Mouse (Mus musculus) heart, postnatal 0 days (tissue): ENCODE results near the gene Gm16440. TPM values are rescaled to one million over a fixed set of nuclear protein-coding genes. Genes with fewer than 3 reads are reported as not detected.
"Not testable (repeated sequence)": the region's sequence is repeated elsewhere in the genome, so short reads cannot be mapped to it uniquely, and the experiment has no call there.

Experiments used
- ATAC-seq: fragments of 200-750 bp; cut with Nextera tagmentation; 2 replicates; pipeline ENCODE4 v1.8.0; 2017; ENCODE audit warnings: low read depth, moderate number of reproducible peaks, moderate library complexity; ENCODE audit not compliant: insufficient read depth
- DNase-seq: peaks from one replicate; pipeline ENCODE4 v3.0.0-alpha.2; 2016; ENCODE audit warnings: low spot score
- H3K27ac ChIP-seq: fragments of 300-500 bp; sonication (generic); 2 replicates; pipeline ENCODE4 v1.5.1; 2014; ENCODE audit warnings: low read depth, mild to moderate bottlenecking
- H3K27me3 ChIP-seq: fragments of 300-500 bp; sonication (generic); 2 replicates; pipeline ENCODE4 v1.6.1; 2014; ENCODE audit warnings: low read length, mixed read lengths; ENCODE audit not compliant: control insufficient read depth, insufficient read depth
- H3K36me3 ChIP-seq: fragments of 300-500 bp; sonication (generic); replicated peaks from 2 replicates; pipeline ENCODE4 v1.6.1; 2014; ENCODE audit warnings: low read length, mixed read lengths; ENCODE audit not compliant: control insufficient read depth, insufficient read depth
- H3K4me1 ChIP-seq: fragments of 300-500 bp; sonication (generic); 2 replicates; pipeline ENCODE4 v1.6.1; 2014; ENCODE audit warnings: antibody characterized with exemption; ENCODE audit not compliant: control insufficient read depth, insufficient read depth
- H3K4me2 ChIP-seq: fragments of 300-500 bp; sonication (generic); 2 replicates; pipeline ENCODE4 v1.6.1; 2014; ENCODE audit warnings: low read depth, mild to moderate bottlenecking, low read length, moderate library complexity
- H3K4me3 ChIP-seq: fragments of 300-500 bp; sonication (generic); 2 replicates; pipeline ENCODE4 v1.5.1; 2014; ENCODE audit warnings: low read depth, low read length
- H3K9ac ChIP-seq: fragments of 300-500 bp; sonication (generic); replicated peaks from 2 replicates; pipeline ENCODE4 v1.6.1; 2014; ENCODE audit warnings: low read depth, low read length, mixed read lengths
- H3K9me3 ChIP-seq: fragments of 300-500 bp; sonication (generic); replicated peaks from 2 replicates; pipeline ENCODE4 v1.6.1; 2016; ENCODE audit warnings: low read length; ENCODE audit not compliant: control insufficient read depth
- WGBS: fragments of 180-500 bp; shearing (Covaris S2); extraction: QIAGEN DNeasy Blood & Tissue Kit; methylation state at CpG from one replicate; pipeline ENCODE4 v1.1.7; 2014; 5-methylcytosine and 5-hydroxymethylcytosine counted together
- polyA plus RNA-seq: library from polyadenylated mRNA; unstranded; fragments of >200 nt; fragmentation: Nextera tagmentation; extraction: Ambion mirVana; gene quantifications from 2 replicates; pipeline ENCODE4 v1.2.1, GENCODE M21; 2015
- total RNA-seq: library from RNA; depleted of rRNA; stranded (reverse); fragments of >200 nt; gene quantifications from 2 replicates; pipeline ENCODE4 v1.2.3, GENCODE M21; 2014; ENCODE audit warnings: low replicate concordance; rRNA removed

Gm16440 gene
- total RNA-seq (not detected in 2 replicates), polyA plus RNA-seq (not detected in 2 replicates)

DNA sequence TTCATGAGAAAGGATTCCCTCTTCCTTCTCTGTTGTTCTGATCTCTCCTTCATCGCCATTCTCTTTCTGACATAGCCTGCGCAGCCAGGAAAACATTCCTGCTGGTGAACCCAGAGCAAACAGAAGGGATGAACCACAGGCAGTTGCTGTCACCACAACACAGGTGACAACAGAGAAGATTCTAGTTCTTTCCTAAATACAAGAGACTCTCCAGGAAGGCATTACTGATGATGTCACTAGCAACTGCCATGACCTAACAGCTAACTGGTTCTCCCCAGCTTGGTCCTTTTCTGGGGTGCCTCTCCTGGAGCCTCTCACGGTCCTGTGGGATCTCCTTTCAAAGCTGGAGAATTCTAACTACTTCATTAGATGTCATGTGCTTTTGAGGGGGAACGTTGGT lies at the start of gene Gm16440:
Gm16440 (minus strand) TSS at position 101 of the 400 bp plus-strand sequence.
- 72% methylated on average over 2 of the region's 4 CpGs for WGBS
- H3K9ac ChIP-seq, H3K4me2 ChIP-seq, H3K36me3 ChIP-seq, H3K9me3 ChIP-seq, H3K4me3 ChIP-seq, DNase-seq, H3K4me1 ChIP-seq, H3K27me3 ChIP-seq, H3K27ac ChIP-seq, ATAC-seq: not testable (repeated sequence)

DNA sequence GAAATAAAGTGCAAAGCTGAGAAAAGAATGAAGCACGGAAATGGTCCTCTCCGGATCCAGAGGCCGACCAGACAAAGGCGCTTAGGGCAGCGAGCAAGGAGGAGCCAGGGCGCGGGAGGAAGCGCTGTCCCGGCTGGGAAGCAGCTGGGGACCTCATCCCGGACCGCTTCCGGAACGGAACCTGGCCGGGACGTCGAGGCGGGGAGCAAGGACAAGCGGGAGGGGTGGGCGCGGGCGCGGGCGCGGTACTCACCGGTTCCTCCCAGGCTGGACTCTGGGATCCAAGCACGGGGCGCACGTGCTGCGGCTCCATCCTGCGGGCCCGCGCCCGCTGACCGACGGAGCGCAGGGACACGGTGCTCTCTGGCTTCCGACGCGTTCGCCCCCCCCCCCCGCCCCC lies 36.6 kb upstream of the Gm16440 start:
- not testable (repeated sequence) for H3K9ac ChIP-seq, ATAC-seq, H3K27ac ChIP-seq, H3K27me3 ChIP-seq, H3K4me1 ChIP-seq, H3K9me3 ChIP-seq, H3K4me2 ChIP-seq, DNase-seq, H3K36me3 ChIP-seq, H3K4me3 ChIP-seq
- 2% methylated on average over 9 of the region's 42 CpGs for WGBS

DNA sequence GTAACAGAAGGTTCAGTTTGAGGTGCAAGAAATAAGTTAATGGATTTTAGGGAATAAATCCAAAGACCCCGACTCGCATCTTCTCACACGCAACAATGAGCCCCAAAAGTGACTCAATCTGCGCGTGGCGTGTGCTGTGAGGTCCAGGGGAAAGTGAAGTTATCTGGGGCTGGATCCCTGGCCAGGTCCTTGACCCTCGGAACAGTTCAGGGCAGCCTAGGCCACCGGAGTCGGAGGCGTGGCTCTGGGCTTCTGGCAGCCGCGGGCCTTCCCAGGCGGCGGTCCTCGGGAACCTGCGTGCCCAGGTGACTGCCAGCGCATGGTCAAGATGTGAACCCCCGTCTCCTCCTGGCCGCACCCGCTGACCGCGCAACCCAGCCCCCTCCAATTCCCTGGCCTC lies 36.2 kb upstream of the Gm16440 start:
- not testable (repeated sequence) for H3K4me1 ChIP-seq, H3K27ac ChIP-seq, H3K4me3 ChIP-seq, H3K27me3 ChIP-seq, H3K36me3 ChIP-seq, H3K9ac ChIP-seq, H3K4me2 ChIP-seq, DNase-seq, ATAC-seq, H3K9me3 ChIP-seq
- WGBS = 19% methylated on average over 22 of the region's 22 CpGs

DNA sequence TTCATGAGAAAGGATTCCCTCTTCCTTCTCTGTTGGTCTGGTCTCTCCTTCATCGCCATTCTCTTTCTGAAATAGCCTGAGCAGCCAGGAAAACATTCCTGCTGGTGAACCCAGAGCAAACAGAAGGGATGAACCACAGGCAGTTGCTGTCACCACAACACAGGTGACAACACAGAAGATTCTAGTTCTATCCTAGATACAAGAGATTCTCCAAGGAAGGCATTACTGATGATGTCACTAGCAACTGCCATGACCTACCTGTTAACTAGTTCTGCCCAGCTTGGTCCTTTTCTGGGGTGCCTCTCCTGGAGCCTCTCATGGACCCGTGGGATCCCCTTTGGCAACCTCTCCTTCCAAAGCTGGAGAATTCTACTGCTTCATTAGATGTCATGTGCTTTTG lies 22.3 kb upstream of the Gm16440 start, which contains the start of gene Gm3591:
Gm3591 (minus strand) TSS at position 101 of the 400 bp plus-strand sequence.
- H3K27ac ChIP-seq, H3K4me1 ChIP-seq, DNase-seq, H3K9ac ChIP-seq, H3K27me3 ChIP-seq, H3K9me3 ChIP-seq, H3K4me3 ChIP-seq, H3K4me2 ChIP-seq, ATAC-seq, H3K36me3 ChIP-seq: not testable (repeated sequence)
- no CpG with 5 or more reads among the region's 2 CpGs for WGBS

DNA sequence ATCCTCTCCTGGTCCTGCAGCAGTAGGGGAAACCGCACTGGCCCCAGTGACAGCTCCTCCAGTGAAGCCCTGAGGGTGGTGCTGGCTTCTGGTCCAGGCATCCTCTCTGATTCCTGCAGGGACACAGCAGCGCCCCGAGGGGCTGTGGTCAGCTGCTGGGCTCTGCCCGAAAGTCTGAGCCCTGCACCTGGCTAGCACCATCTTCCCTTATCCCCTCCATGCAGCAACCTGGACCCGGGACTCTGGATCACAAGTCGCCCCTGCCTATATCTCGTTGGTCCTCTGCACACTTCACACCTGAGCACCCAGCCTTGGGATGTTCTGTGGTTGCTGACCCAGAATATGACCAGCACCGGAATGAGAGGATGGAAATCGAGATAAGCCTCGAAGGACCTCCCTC lies 46.5 kb downstream of the Gm16440 start, which contains the start of gene Gm3618:
Gm3618 (minus strand) TSS at position 101 of the 400 bp plus-strand sequence.
- H3K9ac ChIP-seq, H3K9me3 ChIP-seq, H3K4me2 ChIP-seq, H3K27ac ChIP-seq, DNase-seq, H3K4me3 ChIP-seq, H3K27me3 ChIP-seq, ATAC-seq, H3K36me3 ChIP-seq, H3K4me1 ChIP-seq: not testable (repeated sequence)
- no CpG with 5 or more reads among the region's 10 CpGs for WGBS

Other genes starting within 250 kb of the Gm16440 start
- gene Gm21560, start 171.0 kb downstream of the Gm16440 start, total RNA-seq = 0.27 TPM in 1 of 2 replicates, not detected in the other
- not detected in 2 replicates for gene Gm21560, start 171.0 kb downstream of the Gm16440 start, polyA plus RNA-seq
- gene Gm3411, start 103.1 kb downstream of the Gm16440 start, total RNA-seq = 2.4 TPM in 1 of 2 replicates, not detected in the other
- 1.0 and 1.1 TPM in 2 replicates for gene Gm3411, start 103.1 kb downstream of the Gm16440 start, polyA plus RNA-seq
- gene Gm21103, start 85.5 kb downstream of the Gm16440 start, total RNA-seq = not detected in 2 replicates
- gene Gm21103, start 85.5 kb downstream of the Gm16440 start, polyA plus RNA-seq = 0.15 TPM in 1 of 2 replicates, not detected in the other
- gene Gm3618, start 46.6 kb downstream of the Gm16440 start, total RNA-seq = not detected in 2 replicates
- not detected in 2 replicates for gene Gm3618, start 46.6 kb downstream of the Gm16440 start, polyA plus RNA-seq
- 0.73 TPM in 1 of 2 replicates, not detected in the other for gene Gm3591, start 22.2 kb upstream of the Gm16440 start, total RNA-seq
- gene Gm3591, start 22.2 kb upstream of the Gm16440 start, polyA plus RNA-seq = 0.65 and 1.1 TPM in 2 replicates
- not detected in 2 replicates for gene Gm3594, start 54.3 kb upstream of the Gm16440 start, total RNA-seq
- gene Gm3594, start 54.3 kb upstream of the Gm16440 start, polyA plus RNA-seq = not detected in 2 replicates
- gene Gm8356, start 147.0 kb upstream of the Gm16440 start, total RNA-seq = not detected in 2 replicates
- gene Gm8356, start 147.0 kb upstream of the Gm16440 start, polyA plus RNA-seq = not detected in 2 replicates
- not detected in 2 replicates for gene Gm3629, start 200.3 kb upstream of the Gm16440 start, total RNA-seq
- gene Gm3629, start 200.3 kb upstream of the Gm16440 start, polyA plus RNA-seq = 0.14 TPM in 1 of 2 replicates, not detected in the other
- not detected in 2 replicates for gene Gm3460, start 232.1 kb upstream of the Gm16440 start, total RNA-seq
- gene Gm3460, start 232.1 kb upstream of the Gm16440 start, polyA plus RNA-seq = not detected in 2 replicates